In the genomic region with DNA sequence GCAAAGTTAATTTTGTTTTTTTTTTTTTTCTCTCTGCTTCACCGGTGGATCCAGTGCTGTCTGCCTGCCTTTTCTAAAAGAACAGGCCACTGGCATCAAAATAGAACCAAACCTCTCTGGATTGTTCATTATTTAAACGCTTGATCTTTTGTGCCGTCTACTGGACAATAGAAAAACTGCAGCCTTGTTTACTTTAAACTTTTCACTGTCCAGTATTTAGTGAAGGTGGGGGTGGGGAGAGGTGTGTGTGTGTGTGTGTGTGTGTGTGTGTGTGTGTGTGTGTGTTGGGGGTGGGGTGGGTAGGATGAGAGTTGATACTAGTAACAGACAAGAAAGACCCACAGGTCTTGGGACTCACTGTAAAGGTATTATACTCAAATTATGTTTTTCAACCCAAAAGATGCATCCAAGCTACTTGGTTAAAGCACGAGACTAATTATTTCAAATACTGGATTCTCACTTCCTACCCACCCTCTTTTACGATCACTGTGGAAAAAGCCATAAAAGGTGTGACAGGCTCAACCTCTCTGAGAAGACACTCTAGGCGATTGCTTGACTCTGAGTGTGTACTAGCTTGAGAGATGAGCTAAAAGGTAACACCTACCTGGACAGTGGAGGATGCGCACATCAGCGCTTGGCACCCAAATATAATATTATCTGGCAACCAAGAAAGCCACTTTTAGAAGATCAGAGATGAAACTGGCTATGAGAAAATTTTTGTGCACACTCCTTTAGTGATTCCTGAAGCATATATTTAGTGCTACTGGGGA, we compare ENCODE assay signal across 9 mouse cellular contexts. TPM values are rescaled to one million over a fixed set of nuclear protein-coding genes. Genes with fewer than 3 reads are reported as not detected.
DNase-seq lines count a peak whose midpoint lies in the region; ATAC-seq and TF ChIP-seq lines count a peak whose summit lies in the region.
"Had no signal": no experiment of that assay in that cellular context is flagged by ENCODE, and none has a peak within 500 bp of the region (broad histone marks: within the 10 kb centered on the region; RNA-seq: fewer than 3 reads in every experiment).

No protein-coding gene starts in this region.

- peaks cover 38% of the 10 kb centered on the region for H3K27me3 ChIP-seq in forebrain, postnatal 0 days (ENCODE audit: insufficient read depth, low read length)
- peaks cover 55% of the 10 kb centered on the region for H3K27me3 ChIP-seq in forebrain, embryonic 12.5 days
- H3K27me3 ChIP-seq in liver, adult 2 months (ENCODE audit: control insufficient read depth, insufficient read depth, low read length), result peaks cover 13% of the 10 kb centered on the region; the same call in 1 of the 2 replicates
- H3K27me3 ChIP-seq in intestine, embryonic 15.5 days (replicated peaks), result no peaks in the 10 kb centered on the region

- WGBS in forebrain, postnatal 0 days, result 31% methylated on average over 8 of the region's 8 CpGs
- WGBS in forebrain, embryonic 12.5 days, result 31% methylated on average over 8 of the region's 8 CpGs
- 39% methylated on average over 8 of the region's 8 CpGs for WGBS in liver, adult 2 months
- 36% methylated on average over 8 of the region's 8 CpGs for WGBS in intestine, embryonic 15.5 days

- peak; percentile 64 for TF ChIP-seq CTCF in forebrain, postnatal 0 days (IDR thresholded peaks at IDR 0.05; ENCODE audit: low read depth)
- TF ChIP-seq CTCF in liver, adult 2 months (IDR thresholded peaks at IDR 0.05; ENCODE audit: low read depth, low read length), result peak; percentile 27

- H3K4me2 ChIP-seq in forebrain, postnatal 0 days (ENCODE audit: low read depth), result no peak overlapping the region
- no peak overlapping the region for H3K4me2 ChIP-seq in forebrain, embryonic 12.5 days
- H3K4me2 ChIP-seq in intestine, embryonic 15.5 days (replicated peaks), result no peak overlapping the region
- H3K4me2 ChIP-seq: lung, embryonic 15.5 days had no signal

- ATAC-seq in forebrain, postnatal 0 days, result no peak
- ATAC-seq in forebrain, embryonic 12.5 days (ENCODE audit: low FRiP score), result no peak
- no peak for ATAC-seq in intestine, embryonic 15.5 days

- no peak overlapping the region for H3K27ac ChIP-seq in forebrain, postnatal 0 days (ENCODE audit: low read depth, low read length)
- no peak overlapping the region for H3K27ac ChIP-seq in forebrain, embryonic 12.5 days
- no peak overlapping the region for H3K27ac ChIP-seq in liver, adult 2 months (replicated peaks; ENCODE audit: insufficient read depth, low read depth, low read length)
- H3K27ac ChIP-seq in intestine, embryonic 15.5 days, result no peak overlapping the region
- H3K27ac ChIP-seq: lung, embryonic 15.5 days had no signal

- H3K4me3 ChIP-seq in forebrain, postnatal 0 days (ENCODE audit: low read depth, low read length), result no peak overlapping the region
- H3K4me3 ChIP-seq in forebrain, embryonic 12.5 days (replicated peaks), result no peak overlapping the region
- H3K4me3 ChIP-seq in liver, adult 2 months (ENCODE audit: insufficient read depth, low read depth, low read length), result no peak overlapping the region
- H3K4me3 ChIP-seq in intestine, embryonic 15.5 days (replicated peaks), result no peak overlapping the region
- H3K4me3 ChIP-seq: lung, embryonic 15.5 days had no signal

- no peaks in the 10 kb centered on the region for H3K79me2 ChIP-seq in liver, adult 2 months (ENCODE audit: control insufficient read depth, insufficient read depth, low read length)

- 0 out of 2 replicates have a peak, but pooled peaks cover 5% of the 10 kb centered on the region for H3K4me1 ChIP-seq in forebrain, postnatal 0 days (ENCODE audit: insufficient read depth)
- H3K4me1 ChIP-seq in forebrain, embryonic 12.5 days, result peaks cover 29% of the 10 kb centered on the region
- peaks cover 2% of the 10 kb centered on the region; the same call in 1 of the 2 replicates for H3K4me1 ChIP-seq in liver, adult 2 months (ENCODE audit: control insufficient read depth, insufficient read depth, low read length)
- H3K4me1 ChIP-seq in intestine, embryonic 15.5 days (replicated peaks), result peaks cover 13% of the 10 kb centered on the region

- no peak overlapping the region for H3K9ac ChIP-seq in forebrain, postnatal 0 days
- H3K9ac ChIP-seq in forebrain, embryonic 12.5 days, result no peak overlapping the region
- no peak overlapping the region for H3K9ac ChIP-seq in liver, adult 2 months (ENCODE audit: low read depth, low read length)
- no peak overlapping the region for H3K9ac ChIP-seq in intestine, embryonic 15.5 days
- H3K9ac ChIP-seq: lung, embryonic 15.5 days had no signal

- peak; percentile 67 for DNase-seq in forebrain, postnatal 0 days
- DNase-seq in liver, adult 2 months (ENCODE audit: extremely low read depth, low read depth, low spot score), result peak; percentile 48
- no peak for DNase-seq in liver
- peak; percentile 74 to 81 for DNase-seq in cerebellum, postnatal 10 days
- peak; percentile 84 for DNase-seq in lung, postnatal 36 days
- no peak for DNase-seq in thymus, postnatal 36 days

- TF ChIP-seq POLR2A in liver, adult 2 months (IDR thresholded peaks at IDR 0.05; ENCODE audit: extremely low read depth, insufficient read depth, low read length), result no peak

- H3K36me3 ChIP-seq in forebrain, postnatal 0 days (ENCODE audit: insufficient read depth), result no peaks in the 10 kb centered on the region
- no peaks in the 10 kb centered on the region for H3K36me3 ChIP-seq in forebrain, embryonic 12.5 days (replicated peaks)
- H3K36me3 ChIP-seq in liver, adult 2 months (ENCODE audit: control insufficient read depth, insufficient read depth, low read length), result no peaks in the 10 kb centered on the region
- no peaks in the 10 kb centered on the region for H3K36me3 ChIP-seq in intestine, embryonic 15.5 days
- H3K36me3 ChIP-seq: lung, embryonic 15.5 days had no signal

- no peaks in the 10 kb centered on the region for H3K9me3 ChIP-seq in forebrain, postnatal 0 days (ENCODE audit: low read length)
- H3K9me3 ChIP-seq in forebrain, embryonic 12.5 days, result no peaks in the 10 kb centered on the region
- H3K9me3 ChIP-seq in intestine, embryonic 15.5 days, result no peaks in the 10 kb centered on the region
- H3K9me3 ChIP-seq: lung, embryonic 15.5 days had no signal

RNA-seq across cellular contexts. Expression of a gene that starts 5.9 kb away (rescaled TPM):
- total RNA-seq in forebrain, postnatal 0 days (2014; rRNA removed), result 15.8 and 16.9 TPM in 2 replicates
- 11.4 and 12.5 TPM in 2 replicates for polyA plus RNA-seq in forebrain, postnatal 0 days (2015; fragmentation: Nextera tagmentation; extraction: Ambion mirVana)
- 40.4 and 44.8 TPM in 2 replicates for polyA plus RNA-seq in forebrain, embryonic 12.5 days (2016; fragmentation: Nextera tagmentation; extraction: Ambion mirVana)
- 4.8 and 6.1 TPM in 2 replicates for total RNA-seq in liver, adult 2 months (2014; rRNA removed)
- 2.0 and 2.5 TPM in 2 replicates for polyA plus RNA-seq in liver, adult 2 months (2012; rRNA removed)
- polyA plus RNA-seq in intestine, embryonic 15.5 days (2015; fragmentation: Nextera tagmentation; extraction: Ambion mirVana), result 106 and 112 TPM in 2 replicates

Comparison
In these comparisons a context has a peak if more than half of its experiments do, and no peak if none do; other contexts are left out.
1. DNase-seq: peak in forebrain, postnatal 0 days (single experiment), liver, adult 2 months (single experiment), cerebellum, postnatal 10 days (2 of 2) and lung, postnatal 36 days (single experiment); none in liver (single experiment) and thymus, postnatal 36 days (0 of 2).